Mouse (Mus musculus) olfactory bulb, adult 2 months (tissue): Measurements from ENCODE around the gene Zfhx3. TPM values are rescaled to one million over a fixed set of nuclear protein-coding genes. Genes with fewer than 3 reads are reported as not detected.

Experiments used
- H3K27ac ChIP-seq: fragments of 200-500 bp; 2 replicates; pipeline ENCODE4 v1.5.1; 2012; ENCODE audit warnings: low read depth, low read length; ENCODE audit not compliant: insufficient read depth
- H3K4me1 ChIP-seq: fragments of 200-500 bp; 2 replicates; pipeline ENCODE4 v1.6.1; 2012; ENCODE audit warnings: low read length; ENCODE audit not compliant: control insufficient read depth, insufficient read depth
- H3K4me3 ChIP-seq: fragments of 200-500 bp; 2 replicates; pipeline ENCODE4 v1.5.1; 2012; ENCODE audit warnings: mild to moderate bottlenecking, low read depth, low read length, moderate library complexity; ENCODE audit not compliant: insufficient read depth
- CTCF ChIP-seq: fragments of 200-500 bp; IDR thresholded peaks from 2 replicates; pipeline ENCODE4 v1.5.1; 2012; ENCODE audit warnings: low read depth, mild to moderate bottlenecking, low read length, moderate library complexity; ENCODE audit not compliant: insufficient read depth
- POLR2A ChIP-seq: fragments of 200-500 bp; IDR thresholded peaks from 2 replicates; pipeline ENCODE4 v1.6.1; 2012; ENCODE audit warnings: mild to moderate bottlenecking, low read depth, low read length, moderate library complexity; ENCODE audit not compliant: insufficient read depth
- WGBS: fragments of 180-500 bp; shearing (Covaris S2); methylation state at CpG from one replicate; pipeline ENCODE4 v1.1.7; 2018; 5-methylcytosine and 5-hydroxymethylcytosine counted together
- polyA plus RNA-seq: library from polyadenylated mRNA; stranded (reverse); fragments of >200 nt; gene quantifications from 2 replicates; pipeline ENCODE4 v1.2.4, GENCODE M21; 2012; ENCODE audit warnings: low replicate concordance; ENCODE audit not compliant: missing spikeins, insufficient read depth, insufficient read length

Zfhx3 gene
- polyA plus RNA-seq, 1 experiment, result not detected

DNA sequence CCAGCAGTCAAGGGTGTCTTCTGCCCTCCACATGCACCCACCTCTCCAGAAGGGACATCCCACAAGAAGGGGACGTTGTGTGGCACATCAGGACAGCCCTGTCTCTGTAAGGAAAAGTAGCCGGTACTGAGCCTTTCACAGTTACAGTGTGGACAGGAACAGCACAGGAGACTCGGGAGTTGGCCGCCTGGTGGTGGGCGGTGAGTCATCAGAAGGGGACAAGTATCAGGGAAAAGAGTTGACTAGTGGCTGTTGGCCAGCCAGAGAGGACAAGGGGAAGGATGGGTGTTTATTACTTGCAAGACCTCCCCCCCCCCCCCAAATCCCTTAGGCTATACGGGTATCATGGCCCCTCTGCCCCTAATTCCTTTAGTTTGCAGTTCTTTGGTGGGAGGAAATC lies 940.9 kb downstream of the Zfhx3 start:
- H3K27ac ChIP-seq, result no peak overlapping the region
- no peak overlapping the region for H3K4me3 ChIP-seq
- peaks cover 8% of the 10 kb centered on the region; the same call in 1 of the 2 replicates for H3K4me1 ChIP-seq
- no peak for TF ChIP-seq CTCF
- TF ChIP-seq POLR2A, result no peak
- WGBS, result 90% methylated on average over 6 of the region's 6 CpGs

DNA sequence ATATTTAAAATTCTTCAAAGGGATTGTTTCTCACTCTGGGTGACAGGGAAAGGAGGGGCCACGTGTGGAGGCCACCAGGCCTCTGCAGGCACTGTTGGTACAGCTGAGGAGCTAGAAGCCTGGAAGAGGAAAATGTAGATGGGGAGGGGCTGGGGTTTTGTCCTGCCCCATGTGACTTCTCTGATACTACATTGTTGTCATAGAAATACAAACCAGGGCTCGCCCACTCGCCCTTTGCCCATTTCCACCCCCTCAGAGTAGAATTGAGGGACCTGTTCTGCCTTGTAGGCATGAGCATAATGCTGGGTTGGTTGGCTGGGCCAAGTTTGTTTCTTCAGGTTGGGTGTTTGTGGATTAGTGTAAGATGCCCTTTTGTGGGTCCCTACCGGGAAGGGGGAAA lies 942.5 kb downstream of the Zfhx3 start:
- WGBS, result 73% methylated on average over 4 of the region's 4 CpGs
- no peak for TF ChIP-seq POLR2A
- TF ChIP-seq CTCF, result no peak
- peaks cover 13% of the 10 kb centered on the region; the same call in 1 of the 2 replicates for H3K4me1 ChIP-seq
- H3K27ac ChIP-seq, result no peak overlapping the region
- no peak overlapping the region for H3K4me3 ChIP-seq

DNA sequence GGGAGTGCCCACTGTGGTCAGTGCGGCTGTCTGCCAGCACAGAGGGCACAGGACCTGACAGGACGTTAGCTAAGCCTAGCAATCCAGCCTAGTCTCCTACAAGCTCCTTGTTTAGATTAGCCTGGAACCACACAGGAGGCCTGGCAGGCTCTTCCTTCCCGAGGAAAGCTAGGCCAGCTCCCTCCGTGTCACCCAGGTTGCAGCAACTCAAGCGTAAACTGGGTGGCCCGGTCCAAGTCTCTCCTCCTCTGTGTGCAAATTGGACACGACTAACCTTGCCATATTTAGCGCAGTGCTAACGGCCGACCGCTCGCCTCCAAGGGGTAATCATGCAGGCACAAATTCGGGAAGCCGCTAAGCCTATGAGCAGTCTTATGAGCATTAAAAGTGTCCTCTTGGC lies 943.0 kb downstream of the Zfhx3 start:
- TF ChIP-seq POLR2A (no peak), CTCF (no peak)
- H3K4me3 ChIP-seq, result no peak overlapping the region
- H3K27ac ChIP-seq, result no peak overlapping the region
- WGBS, result 60% methylated on average over 14 of the region's 14 CpGs
- peaks cover 13% of the 10 kb centered on the region; the same call in 1 of the 2 replicates for H3K4me1 ChIP-seq

DNA sequence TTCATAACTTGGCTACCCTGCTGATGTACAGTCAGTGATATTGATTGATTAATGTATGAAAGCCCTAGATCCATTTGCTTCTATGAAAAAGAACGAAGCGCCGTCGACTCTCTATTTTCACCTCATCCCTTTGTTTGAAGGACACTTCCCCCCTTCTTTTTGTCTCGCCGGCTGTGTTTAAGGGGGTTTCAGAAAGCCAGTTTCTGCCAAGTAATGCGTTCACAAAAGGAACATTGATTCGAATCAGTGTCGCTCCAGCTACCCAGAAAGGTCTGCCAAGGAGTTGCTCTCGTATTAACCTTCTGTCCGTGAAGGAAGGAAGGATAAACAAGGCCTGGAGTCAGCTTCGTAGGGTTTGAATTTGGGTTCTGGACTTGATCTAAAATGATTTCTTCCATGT lies 943.4 kb downstream of the Zfhx3 start:
- no peak for TF ChIP-seq POLR2A
- TF ChIP-seq CTCF, result no peak
- Histone ChIP-seq H3K4me3 (no peak overlapping the region), H3K27ac (no peak overlapping the region), H3K4me1 (peaks cover 13% of the 10 kb centered on the region; the same call in 1 of the 2 replicates)
- WGBS, result 58% methylated on average over 12 of the region's 12 CpGs

DNA sequence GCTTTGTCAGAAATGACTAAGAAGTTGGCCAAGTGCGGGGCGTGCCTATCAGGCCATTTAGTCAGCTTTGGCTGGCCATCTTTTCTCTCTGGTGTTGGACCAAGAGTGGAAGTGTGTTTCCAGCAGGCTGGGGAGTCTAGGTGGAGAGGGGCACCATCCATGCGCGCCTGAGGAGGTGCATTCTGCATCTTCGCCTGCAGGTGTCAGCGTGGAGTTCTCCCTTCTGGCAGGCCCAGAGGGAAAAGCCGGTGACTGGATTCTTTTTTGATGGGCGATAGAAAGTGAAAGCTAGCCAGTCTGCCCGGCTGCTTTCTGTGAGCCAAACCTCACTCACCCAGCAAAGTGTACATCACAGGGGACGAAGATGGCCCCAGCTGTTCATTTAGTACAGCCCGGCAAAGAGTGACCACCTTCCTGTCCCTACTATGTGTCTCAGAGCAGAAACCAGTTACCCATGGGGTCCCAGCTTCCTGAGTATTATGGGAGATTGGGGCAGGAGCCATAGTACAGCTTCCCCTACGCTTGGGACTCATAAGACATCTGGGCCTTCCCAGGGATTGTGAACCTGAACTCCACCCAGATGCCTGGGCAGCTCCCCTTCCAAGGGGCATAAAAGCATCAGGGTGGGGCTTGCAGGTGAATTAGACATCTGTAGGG lies 944.3 kb downstream of the Zfhx3 start:
- WGBS, result 14% methylated on average over 12 of the region's 12 CpGs
- Histone ChIP-seq H3K4me1 (peaks cover 13% of the 10 kb centered on the region; the same call in 1 of the 2 replicates), H3K27ac (no peak overlapping the region), H3K4me3 (peak overlapping the region; percentile 18; the same call in 1 of the 2 replicates)
- no peak for TF ChIP-seq POLR2A
- TF ChIP-seq CTCF, result peak; percentile 87

DNA sequence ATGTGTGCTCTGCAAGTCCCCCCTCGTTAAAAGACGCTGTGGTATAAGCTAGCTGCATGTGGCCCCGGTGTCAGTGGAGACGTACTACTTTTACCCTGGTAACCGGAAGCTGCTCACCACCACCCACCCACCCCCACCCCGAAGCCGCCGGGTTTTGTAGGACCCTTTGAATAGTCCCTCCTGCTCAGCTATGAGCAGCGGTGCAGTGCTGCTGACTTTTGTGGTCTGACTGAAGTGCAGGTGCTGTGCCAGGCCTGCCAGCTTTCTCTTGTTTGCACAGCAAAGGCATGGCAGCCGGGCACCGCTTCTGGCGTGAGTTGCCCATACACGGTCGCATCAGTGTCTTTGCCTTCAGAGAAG lies 944.8 kb downstream of the Zfhx3 start:
- TF ChIP-seq CTCF, result no peak
- no peak for TF ChIP-seq POLR2A
- 55% methylated on average over 14 of the region's 14 CpGs for WGBS
- peaks cover 13% of the 10 kb centered on the region; the same call in 1 of the 2 replicates for H3K4me1 ChIP-seq
- H3K4me3 ChIP-seq, result no peak overlapping the region
- H3K27ac ChIP-seq, result no peak overlapping the region

DNA sequence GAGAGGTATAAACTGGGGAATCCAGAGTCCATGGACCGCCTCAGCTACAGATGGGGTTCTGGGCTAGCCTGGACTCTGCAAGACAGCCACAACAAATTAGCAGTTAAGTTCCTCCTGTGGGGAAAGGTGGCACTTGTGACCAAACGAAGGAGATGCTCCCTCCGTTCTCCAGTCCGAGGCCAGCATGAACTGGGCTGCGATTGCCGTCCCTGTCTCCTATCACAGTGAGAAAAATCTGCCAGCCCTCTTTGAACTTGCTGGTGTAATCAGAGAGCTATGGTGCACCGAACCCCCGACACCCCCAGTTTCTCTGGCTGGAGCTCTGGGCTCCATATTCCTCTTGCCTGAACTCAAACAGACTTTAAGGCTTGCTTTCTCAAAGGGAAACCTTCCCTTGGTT lies 945.4 kb downstream of the Zfhx3 start:
- WGBS, result 97% methylated on average over 8 of the region's 8 CpGs
- no peak for TF ChIP-seq CTCF
- TF ChIP-seq POLR2A, result no peak
- Histone ChIP-seq H3K27ac (no peak overlapping the region), H3K4me3 (no peak overlapping the region), H3K4me1 (peaks cover 13% of the 10 kb centered on the region; the same call in 1 of the 2 replicates)

DNA sequence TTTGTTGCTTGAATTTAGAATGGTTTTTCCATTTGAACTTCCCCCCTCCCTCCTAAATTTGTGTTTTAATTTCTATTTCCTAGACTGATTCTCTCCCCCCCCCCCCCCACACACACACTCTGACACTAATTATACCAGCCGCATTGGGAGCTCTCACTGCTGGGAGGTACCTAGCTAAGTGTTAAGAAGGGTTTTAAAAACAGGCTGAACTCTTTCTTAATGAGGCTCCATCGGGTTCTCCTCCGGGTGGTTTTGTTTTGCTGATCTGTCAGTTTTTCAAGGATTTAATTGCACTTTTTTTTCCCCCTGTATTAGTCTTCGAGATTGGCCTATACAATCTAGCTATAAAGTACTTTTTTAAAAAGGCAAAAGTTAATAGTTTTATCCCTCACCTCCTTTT lies 946.5 kb downstream of the Zfhx3 start:
- 31% methylated on average over 4 of the region's 4 CpGs for WGBS
- Histone ChIP-seq H3K4me3 (no peak overlapping the region), H3K4me1 (peaks cover 13% of the 10 kb centered on the region; the same call in 1 of the 2 replicates)

DNA sequence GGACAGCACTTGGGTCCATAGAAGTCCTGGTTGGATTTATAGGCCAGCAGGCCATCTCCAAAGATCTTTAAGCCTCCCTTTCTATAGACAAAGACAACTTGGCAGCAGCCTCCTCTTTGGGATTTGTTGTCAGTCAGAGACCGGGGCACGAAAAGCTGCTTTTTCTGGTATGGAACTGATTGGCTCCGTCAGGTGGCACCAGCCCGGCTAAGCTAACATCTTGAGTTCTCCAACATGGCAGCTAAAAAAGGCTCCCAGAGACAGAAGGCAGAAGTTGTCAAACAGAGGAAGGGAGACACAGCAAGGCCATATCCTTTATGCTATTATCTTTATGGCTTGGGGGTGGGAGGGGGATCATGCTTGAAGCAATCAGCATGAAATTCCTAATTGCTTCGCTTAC lies 947.0 kb downstream of the Zfhx3 start:
- Histone ChIP-seq H3K27ac (no peak overlapping the region), H3K4me3 (no peak overlapping the region), H3K4me1 (peaks cover 13% of the 10 kb centered on the region; the same call in 1 of the 2 replicates)
- 74% methylated on average over 5 of the region's 5 CpGs for WGBS
- no peak for TF ChIP-seq CTCF
- TF ChIP-seq POLR2A, result no peak

More for the DNA sequence above, 946.5 kb downstream of the Zfhx3 start:
- no peak overlapping the region for H3K27ac ChIP-seq
- TF ChIP-seq POLR2A (no peak), CTCF (no peak)
